Mouse (Mus musculus): ENCODE measurements around the gene 3110082I17Rik.

3110082I17Rik gene

DNA sequence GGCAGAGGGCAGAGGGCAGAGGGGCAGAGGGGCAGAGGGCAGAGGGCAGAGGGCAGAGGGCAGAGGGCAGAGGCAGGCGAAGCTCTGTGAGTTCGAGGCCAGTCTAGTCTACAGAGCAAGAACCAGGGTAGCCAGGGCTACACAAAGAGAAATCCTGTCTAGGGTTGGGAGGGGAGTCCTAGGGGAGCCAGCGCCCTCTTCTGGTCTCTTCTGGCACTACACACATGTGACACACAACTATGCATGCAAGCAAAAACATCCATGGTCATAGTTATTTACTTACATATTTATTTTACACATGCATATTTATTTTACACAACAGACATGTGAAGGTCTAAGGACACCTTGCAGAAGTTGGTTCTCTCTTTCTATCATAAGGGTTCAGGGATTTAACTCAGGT, 42.8 kb downstream of the 3110082I17Rik start:
- no peak for DNase-seq

DNA sequence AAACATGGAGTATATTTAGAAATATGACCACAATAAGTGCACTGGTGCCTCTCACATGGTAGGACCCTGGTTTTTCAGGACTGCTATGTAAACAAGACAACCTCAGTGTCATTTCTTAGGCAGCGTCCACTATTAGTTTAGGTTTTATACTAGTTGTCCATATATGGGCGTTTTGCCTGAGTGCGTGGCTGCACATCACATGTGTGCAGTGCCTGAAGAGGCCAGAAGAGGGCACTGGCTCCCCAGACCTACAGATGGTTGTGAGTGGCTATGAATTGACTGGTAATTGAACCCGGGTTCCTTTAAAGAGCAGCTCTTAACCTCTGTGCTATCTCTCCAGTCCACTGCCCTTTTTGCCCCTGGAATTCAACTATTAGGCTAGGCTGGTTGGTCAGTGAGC, 43.4 kb downstream of the 3110082I17Rik start:
- DNase-seq = peak; percentile 60 to 77

DNA sequence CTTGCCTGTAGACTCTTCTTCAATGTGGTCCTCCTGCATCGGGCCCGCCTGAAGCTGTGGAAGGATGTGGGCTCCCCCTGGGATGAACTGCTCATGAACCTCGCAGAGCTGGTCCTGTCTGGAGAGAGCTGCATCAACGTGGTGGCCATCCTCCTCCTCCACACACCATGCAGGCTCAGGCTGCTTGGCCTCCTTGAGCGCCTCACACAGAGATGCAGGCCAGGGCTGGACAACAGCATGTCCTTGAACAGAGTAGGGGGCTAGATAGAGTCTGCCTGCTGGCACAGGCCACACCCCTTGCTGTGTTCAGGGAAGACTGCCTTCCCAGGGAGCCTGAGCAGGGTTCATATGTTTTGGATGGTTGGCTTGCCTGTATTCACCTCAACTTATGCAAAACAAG, 45.3 kb downstream of the 3110082I17Rik start:
- DNase-seq = no peak

DNA sequence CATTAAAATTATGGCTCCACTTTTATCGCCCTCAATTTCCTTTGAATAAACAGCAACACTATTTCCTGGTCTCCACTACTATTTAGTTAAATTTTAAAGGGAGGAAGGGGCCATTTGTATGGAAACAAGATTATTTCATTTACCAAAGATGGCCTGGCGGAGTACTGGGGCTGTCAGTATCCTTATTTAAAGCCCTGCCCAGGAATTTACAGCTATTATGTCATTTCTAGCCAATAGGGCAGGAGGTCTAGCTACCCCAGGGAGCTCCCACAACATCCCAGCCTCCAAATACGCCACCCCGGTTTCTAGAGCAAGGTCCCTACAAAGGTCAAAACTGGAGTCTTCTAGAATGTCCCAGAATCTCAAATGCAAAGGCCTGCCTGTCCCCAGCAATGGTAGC, 46.8 kb downstream of the 3110082I17Rik start:
- DNase-seq = no peak

DNA sequence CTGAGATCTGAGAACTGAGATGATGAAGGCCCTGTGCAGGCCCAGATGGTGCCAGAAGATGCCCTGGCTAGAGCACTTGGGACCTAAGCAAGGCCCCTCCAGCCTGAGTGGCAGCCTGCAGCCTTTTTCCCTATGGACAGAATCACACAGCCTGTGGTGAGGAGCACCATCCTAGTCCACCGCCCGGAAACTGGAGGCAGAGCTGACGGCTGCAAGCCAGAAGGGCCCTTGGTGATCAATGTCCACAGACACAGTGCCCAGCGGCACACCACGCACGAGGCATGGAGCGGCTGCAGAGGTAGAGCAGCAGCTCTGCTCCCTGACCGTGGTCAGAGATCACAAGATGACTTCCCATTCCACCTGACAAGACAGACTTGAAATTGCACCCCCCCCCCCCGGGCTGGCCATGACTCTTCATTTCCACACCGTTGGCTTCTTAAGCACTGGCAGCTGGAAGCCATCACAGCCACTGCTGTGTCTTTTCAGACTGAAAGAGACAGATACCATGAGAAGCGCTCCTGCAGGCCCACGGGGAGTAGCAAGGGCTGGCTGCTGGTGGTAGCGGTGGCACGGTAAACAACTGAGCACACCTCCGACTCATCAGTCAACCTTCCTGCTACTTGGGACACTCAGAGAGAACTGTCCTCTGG, 48.5 kb downstream of the 3110082I17Rik start:
- DNase-seq = peak in 1 of 2 experiments; percentile 58

DNA sequence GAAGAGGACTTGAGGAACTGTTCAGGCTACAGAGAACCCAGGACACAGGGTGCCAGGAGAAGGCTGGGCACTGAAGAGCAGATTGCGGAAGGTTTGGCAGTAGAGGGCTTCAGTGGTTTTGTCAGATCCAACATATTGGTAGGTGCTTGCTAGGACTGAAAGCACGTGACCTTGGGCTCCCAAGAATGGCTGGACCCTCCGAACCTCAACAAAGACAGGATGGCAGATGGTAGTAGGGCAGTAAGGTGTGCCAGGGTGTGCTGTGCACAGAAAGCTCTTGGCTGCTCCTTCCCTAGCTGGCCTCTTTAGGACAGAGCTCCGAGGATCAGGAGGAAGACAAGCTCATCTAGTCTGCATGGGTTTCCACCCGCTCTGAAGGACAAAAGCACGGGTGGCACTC, 49.2 kb downstream of the 3110082I17Rik start:
- DNase-seq = peak; percentile 82 to 85

DNA sequence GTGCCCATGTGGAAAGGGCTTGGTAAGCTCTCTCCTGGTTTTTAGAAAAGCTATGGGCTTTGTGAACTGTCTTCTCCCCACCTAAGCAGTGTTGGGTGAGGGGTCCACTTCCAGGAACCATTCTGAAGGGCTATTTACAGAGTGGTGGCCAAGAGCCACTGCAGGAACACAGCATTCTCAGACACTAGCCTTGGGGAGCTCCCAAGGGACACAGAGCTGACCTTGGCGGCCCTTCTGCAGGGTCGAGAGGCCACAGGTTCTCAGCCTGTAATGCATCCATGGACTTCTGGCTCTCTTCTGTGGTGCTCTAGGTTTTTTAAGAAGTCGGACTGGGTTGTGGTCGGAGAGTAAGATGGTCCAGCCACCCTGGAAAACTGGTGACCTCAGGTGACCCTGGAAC, 50.3 kb downstream of the 3110082I17Rik start:
- DNase-seq = no peak

DNA sequence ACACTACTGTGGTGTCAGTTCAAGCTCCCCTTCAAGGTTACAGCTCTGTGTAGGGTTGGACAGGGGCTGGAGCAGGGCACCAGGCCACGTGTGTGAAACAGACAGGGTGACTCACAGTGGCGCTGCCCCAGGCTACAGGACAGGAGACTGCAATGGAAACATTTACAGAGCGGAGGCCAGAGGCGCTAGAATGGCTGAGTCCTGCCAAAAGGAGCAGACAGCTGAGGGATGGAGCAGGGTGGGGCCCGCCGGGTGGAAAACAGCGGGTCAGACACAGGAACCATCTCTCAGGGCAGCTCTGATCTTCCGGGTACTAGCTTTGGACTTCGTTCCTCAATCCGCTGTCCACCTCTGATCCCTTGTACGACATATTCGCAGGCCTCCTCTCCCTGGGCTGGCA, 50.9 kb downstream of the 3110082I17Rik start:
- no peak for DNase-seq

DNA sequence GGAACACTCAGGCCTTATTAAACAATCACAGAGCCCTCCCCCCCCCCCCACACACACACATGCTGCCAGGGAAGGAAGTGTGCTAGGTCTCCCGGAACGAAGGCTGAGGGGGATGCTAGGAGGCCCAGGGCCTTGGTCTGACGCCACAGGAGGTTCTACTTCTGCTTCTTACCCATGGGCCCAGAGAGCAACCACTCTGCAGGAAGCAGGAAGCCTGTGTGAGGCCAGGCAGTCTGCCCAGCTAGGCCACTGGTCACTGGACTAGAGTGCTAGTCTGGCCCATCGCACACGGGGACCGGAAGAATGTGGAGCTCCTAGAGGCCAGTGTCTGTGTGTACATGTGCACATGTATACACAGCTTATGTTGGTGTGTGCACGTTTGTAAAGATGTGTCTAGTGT, 51.8 kb downstream of the 3110082I17Rik start:
- peak in 1 of 2 experiments; percentile 57 for DNase-seq

DNA sequence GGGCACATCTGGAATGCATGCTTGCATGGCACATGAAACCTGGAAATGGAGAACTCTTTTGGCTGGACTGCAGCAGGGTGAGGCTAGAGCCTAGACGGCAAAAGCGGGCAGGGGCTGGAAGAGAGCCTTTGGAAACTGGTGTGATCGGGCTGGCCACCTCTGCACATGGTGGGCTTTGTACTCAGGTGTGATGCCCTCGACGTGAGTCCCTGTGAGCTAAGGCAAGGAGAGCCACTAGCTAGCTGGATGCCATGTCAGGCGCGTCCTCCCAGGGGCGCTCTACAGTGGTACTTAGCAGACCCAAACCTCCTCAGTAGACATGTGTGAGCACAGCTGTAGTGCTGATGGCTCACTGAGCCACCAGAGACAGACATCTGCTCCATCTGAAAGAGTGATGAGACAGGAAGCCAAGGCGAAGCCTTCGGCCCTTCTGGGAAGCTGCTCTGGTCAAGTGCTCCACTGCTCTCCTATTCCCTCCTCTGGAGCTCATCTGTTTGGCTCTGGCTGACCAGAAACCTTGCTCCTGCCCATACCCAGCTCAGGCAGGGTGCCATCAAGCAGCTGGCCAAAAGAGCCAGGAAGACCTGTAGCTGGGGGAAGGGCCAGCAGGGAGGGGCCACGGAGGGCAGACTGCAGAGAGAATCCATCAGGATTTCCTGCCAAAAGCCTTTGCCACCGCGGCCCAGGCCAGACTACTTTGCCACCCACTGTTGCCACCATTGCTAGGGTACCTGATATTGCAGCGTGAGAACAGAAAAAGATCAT, 53.0 kb downstream of the 3110082I17Rik start:
- peak; percentile 73 to 83 for DNase-seq

DNA sequence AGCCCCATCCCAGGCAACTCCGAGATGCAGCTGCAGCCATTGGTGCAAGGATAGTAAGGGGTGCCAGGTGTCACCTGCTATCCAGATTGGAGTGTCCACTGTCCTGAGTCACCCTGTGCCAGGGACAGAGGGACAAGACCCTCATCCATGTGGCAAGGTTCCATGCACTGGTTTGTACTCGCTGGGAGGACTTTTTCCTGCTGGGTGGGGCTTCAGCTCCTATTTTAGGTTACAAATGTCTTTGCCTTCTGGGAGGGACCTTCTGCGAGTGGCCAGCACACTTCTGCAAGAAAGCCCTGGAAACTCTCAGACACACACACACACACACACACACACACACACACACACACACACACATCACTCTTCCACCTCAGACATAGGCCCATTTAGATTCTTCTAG, 54.4 kb downstream of the 3110082I17Rik start:
- no peak for DNase-seq

DNA sequence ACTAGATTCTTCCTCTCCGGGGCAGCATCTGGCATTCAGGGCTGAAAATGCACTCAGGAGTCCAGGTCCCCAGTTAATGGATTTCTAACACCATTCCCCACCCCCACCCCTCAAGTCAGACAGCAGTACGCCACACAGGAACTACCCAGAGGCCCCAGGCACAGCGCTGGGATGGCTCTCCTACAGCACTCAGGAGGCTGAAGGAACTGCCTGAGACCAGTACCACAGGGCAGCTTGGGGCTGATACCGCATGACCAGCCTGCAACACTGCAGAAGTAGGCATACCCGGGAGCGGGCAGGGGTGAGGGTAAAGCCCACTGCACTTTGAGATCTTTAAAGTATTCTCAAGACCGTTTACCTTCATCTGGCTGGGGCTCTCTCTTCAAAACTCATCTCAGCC, 54.8 kb downstream of the 3110082I17Rik start:
- DNase-seq = no peak

DNA sequence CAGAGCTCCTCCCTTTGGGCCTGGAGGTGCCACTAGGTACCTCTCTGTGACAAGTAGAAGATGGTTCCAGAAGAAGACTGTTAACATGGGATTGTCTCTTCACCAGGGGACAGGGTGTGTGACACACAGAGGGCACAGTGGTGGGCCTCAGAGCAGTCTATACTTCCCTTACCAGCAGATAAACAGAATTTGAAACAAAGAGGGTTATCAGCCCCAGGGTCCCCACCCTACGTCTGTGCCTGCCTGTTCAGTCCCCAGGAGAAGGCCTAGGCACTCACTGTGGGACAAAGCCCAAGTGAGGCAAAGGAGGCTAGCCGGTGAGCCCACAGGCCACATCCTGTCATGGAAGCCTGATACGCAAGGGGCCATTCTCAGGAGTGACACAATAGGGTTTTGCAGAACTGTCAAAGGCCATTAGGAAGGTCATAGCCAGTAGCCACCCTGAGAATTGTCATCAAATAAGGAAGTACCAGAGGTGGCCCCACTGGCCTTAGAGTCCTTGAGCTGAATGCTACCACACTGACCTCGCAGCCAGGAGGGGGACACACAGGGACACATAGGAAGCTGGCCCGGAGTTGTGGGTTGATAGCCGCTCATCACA, 55.4 kb downstream of the 3110082I17Rik start, which contains the start of gene C130050O18Rik:
C130050O18Rik (plus strand) TSS at position 480 of the 601 bp plus-strand sequence.
- no peak for DNase-seq

DNA sequence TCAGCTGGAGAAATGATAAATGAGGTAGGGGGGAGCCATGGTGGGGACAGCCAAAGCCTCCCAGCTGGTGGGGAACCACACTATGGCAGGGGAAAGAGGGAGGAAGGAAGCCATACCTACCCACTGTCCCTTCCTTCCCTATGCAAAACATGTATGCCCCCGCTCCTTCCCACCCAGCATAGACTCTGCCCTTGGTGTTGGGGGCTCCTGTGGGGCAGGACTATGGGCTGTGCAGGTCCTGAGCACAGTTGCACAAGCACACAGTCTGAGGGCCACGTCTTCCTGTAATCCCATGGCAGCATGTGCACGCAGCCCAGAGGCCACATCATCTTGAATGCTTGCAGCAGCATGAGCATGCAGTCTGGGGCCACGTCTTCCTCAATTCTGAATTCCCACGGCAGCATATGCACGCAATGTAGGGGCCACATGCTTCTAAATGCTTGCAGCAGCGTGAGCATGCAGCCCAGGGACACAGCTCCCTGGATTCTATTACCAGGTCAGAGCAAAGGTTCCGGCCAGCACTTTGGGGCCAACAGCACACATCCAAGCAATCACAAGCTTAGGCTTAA, 56.6 kb downstream of the 3110082I17Rik start:
- DNase-seq = no peak

DNA sequence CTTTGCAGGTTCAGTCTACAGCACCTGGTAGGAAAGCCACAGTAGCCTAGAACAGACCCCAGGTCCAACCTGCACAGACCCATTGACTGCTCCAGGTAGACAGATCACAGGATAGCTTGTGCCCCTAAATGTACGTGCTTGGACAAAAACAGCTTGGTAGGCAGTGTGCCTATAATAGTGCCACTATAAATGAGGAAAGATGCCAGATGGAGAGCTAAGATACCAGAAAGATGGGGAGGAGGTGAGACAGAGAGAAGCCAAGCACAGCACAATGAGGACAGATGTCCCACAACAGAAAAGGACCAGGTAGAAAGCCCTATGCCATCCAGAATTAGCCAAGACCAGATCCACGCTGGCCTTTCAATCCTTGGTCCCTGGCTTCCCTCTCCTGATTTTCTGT, 58.2 kb downstream of the 3110082I17Rik start:
- DNase-seq = no peak

DNA sequence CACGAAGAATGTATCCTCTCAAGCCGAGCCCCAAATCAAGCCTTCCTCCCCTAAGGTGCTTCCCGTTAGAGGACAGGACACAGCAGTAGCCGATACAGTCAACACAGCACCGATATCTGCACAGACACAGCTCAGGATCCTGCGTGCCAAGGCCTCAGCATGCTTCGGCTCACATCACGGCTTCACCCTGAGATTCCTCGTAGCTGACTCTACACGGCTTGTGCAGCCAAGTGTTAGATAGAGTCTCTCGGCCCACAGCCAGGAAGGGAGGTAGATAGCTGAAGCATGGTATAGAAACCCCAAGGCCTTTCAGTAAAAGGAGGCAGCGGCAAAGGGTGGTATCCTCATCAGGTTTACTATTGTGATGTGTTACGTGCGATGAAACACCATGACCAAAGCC, 60.3 kb downstream of the 3110082I17Rik start:
- DNase-seq = peak; percentile 81 to 90

DNA sequence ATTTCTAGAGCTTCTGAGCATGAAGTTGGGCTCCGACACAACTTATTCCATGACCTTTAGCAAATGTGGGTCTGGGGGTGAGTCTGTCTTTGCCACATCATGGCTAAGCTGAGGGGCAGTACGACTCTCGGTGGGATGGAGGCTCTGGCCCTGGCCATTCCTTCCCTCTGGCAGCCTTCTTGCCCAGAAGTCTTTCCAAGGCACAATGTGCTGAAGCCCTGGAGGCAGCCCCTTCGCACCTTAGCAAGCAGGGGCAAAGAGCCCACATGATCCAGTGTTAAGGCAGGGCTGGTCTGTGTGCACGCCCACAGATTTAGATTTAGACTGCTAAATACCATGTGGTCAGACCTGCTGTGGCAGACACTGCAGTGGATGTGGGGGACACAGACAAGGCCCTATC, 61.5 kb downstream of the 3110082I17Rik start:
- DNase-seq = peak; percentile 73 to 75

DNA sequence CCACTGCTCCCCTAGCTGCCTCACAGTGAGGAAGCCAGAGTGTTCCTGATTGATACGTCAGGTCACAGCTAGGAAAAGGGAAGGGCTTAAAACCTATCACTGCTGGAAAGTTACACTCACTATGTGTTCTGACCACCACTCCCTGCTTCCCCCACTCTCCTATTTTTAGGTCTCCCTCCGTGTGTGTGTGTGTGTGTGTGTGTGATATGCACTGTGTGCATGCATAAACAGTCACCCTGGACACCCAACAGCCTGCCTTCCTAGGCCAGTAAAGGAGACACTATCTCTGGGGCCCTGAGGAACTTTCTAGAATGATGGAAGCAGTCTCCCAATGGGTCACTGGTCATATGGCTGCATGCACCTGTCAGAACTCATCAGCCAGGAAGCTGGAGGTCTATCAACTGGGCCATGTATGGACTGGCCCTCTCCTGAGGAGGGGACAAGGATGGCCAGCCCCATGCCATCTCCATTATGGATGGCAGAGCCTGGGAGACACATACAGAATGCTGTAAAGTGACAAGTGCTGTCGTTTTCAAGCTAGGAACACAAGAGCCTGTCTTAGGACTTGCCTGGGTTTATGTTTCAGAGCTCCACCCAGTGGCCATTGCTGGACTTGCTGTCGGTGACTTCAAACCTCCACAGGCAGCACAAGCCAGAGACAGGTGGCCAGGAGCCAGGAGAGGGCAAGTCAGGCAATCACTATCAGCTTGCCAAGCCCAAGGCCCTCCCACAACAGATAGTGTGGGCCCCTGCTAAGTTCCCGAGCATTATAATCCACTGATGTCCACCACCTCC, 62.2 kb downstream of the 3110082I17Rik start:
- peak; percentile 100 for DNase-seq

DNA sequence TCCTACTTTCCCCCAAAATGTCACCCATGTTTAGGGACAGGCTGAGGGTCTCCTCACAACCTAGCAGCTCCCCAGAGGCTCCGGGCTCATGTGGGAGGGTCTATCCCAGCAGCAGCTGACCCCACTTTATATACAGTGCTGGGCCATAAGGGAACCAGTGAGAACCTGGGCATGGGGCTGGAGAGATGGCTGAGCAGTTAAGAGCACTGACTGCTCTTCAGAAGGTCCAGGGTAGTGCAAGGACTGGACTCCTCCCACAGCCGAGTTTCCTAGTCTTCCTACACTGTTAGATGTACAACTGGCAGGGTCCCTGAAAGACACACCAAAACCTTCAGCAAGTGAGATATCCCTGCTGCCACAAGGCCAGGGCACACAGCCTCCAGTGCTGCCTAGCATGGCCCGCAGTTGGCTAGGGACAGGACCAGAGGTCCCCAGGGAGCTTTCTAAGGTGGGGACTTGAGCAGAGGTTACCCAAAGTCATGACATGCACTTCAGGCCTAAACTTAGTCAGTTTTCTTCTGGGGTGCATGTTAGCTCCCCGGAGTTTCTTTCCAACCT, 62.9 kb downstream of the 3110082I17Rik start:
- peak in 1 of 2 experiments; percentile 50 for DNase-seq

DNA sequence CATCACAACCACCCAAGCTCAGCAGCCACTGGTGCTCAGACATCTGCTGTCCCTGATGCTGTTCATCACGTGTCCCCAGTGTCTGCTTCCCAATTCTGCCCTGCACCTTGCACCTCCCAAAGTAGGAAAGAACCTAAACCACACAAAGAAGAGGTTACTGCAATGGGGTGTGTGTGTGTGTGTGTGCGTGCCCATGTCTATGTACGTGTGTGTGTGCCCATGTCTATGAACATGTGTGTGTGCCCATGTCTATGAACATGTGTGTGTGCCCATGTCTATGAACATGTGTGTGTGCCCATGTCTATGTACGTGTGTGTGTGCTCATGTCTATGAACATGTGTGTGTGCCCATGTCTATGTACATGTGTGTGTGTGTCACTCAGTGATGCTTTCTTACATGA, 64.8 kb downstream of the 3110082I17Rik start:
- DNase-seq = no peak

DNA sequence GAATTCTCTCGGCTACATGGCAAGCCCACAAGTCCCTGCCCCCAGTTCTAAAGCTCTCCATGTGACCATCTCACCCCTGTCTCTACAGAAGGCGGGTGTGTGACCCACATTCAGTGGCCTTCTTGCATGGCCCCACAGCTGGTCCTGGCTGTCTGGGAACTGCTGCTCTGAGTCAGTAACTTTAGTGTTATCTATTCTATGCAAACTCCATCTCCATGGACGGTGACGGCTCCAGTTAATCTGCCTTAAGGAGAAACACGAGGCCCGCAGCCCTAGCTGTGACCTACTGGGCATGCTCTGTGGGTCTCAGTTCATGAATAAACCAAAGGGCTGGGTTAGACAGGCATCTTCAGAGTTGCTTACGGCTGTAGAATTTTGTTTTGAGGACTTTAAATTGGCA, 65.9 kb downstream of the 3110082I17Rik start:
- no peak for DNase-seq

DNA sequence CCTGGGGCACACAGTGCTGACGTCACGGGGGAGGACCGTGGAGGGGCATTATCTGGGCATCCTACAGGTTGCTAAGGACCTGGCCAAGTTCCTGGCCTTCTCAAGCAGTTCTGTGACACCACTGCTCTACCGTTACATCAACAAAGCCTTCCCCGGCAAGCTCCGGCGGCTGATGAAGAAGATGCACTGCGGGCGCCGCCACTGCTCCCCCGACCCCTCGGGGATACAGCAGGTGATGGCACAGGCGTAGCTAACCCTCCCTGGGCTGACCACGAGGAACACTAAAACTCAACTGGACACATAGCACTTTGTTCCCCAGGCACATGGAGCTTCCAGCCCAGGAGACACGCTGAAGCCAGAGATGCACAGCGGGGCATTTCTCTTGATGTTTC, 67.1 kb downstream of the 3110082I17Rik start:
- no peak for DNase-seq

All from cerebellum, postnatal 10 days (tissue).